Mouse (Mus musculus) G1E (cell line): Measurements from ENCODE around the gene Mchr1. TPM values are rescaled to one million over a fixed set of nuclear protein-coding genes. Genes with fewer than 3 reads are reported as not detected.

Experiments used
- ATAC-seq: 2 replicates; pipeline ENCODE4 v1.8.0; 2016; ENCODE audit warnings: mild to moderate bottlenecking; ENCODE audit not compliant: insufficient number of reproducible peaks, poor library complexity, low FRiP score, severe bottlenecking; ENCODE audit errors: extremely low read depth
- DNase-seq: peaks from one replicate; pipeline ENCODE4 v3.0.0; 2012; ENCODE audit warnings: low spot score
- H3K27me3 ChIP-seq: 2 replicates; pipeline ENCODE4 v1.6.1; 2012; ENCODE audit warnings: mild to moderate bottlenecking, low read length, inconsistent platforms; ENCODE audit not compliant: insufficient read depth
- H3K36me3 ChIP-seq: replicated peaks from 2 replicates; pipeline ENCODE3; 2012; ENCODE audit warnings: mild to moderate bottlenecking, inconsistent platforms
- H3K4me1 ChIP-seq: 2 replicates; pipeline ENCODE4 v1.6.1; 2012; ENCODE audit warnings: low read depth, low read length, inconsistent platforms, mixed read lengths; ENCODE audit not compliant: insufficient read depth
- H3K4me3 ChIP-seq: 2 replicates; pipeline ENCODE4 v1.5.1; 2012; ENCODE audit warnings: low read depth, mild to moderate bottlenecking, inconsistent platforms, low read length, moderate library complexity, mixed read lengths
- H3K9me3 ChIP-seq: replicated peaks from 2 replicates; pipeline ENCODE4 v1.6.1; 2012; ENCODE audit warnings: inconsistent platforms
- POLR2AphosphoS5 ChIP-seq: IDR thresholded peaks from 2 replicates; pipeline ENCODE4 v1.6.1; 2012; ENCODE audit warnings: low read depth, low read length, inconsistent platforms; ENCODE audit not compliant: insufficient replicate concordance
- TAL1 ChIP-seq: conservative IDR thresholded peaks from 2 replicates; pipeline ENCODE4 v1.6.1; 2012; ENCODE audit warnings: low read depth, low read length, inconsistent platforms, mixed read lengths
- polyA plus RNA-seq: library from polyadenylated mRNA; stranded (reverse); fragments of >175 nt; gene quantifications from 2 replicates; pipeline ENCODE4 v1.2.3, GENCODE M21; 2012
- total RNA-seq, 2 experiments: library from RNA; stranded (forward) in 1 of 2; stranded (reverse) in 1 of 2; fragments of 200-1000 nt in 1 of 2; fragments of >200 nt in 1 of 2; fragmentation: Nextera tagmentation in 1 of 2; gene quantifications; 2 replicates each; pipeline ENCODE4 v1.2.3; 2014 to 2017

The Mchr1 gene
- total and polyA plus RNA-seq, 3 experiments, result 0.22 TPM; not detected in 2

GRCm38 (mm10) chr15:81284121-81284734, 48.9 kb downstream of the Mchr1 start:
- Histone ChIP-seq H3K36me3 (no peaks in the 10 kb centered on the region), H3K9me3 (no peaks in the 10 kb centered on the region), H3K4me3 (no peak overlapping the region), H3K4me1 (no peaks in the 10 kb centered on the region), H3K27me3 (peaks cover 2% of the 10 kb centered on the region; the same call in 1 of the 2 replicates)
- DNase-seq (no peak), ATAC-seq (no peak)
- no peak for TF ChIP-seq TAL1
- no peak for TF ChIP-seq POLR2AphosphoS5

Other genes starting within 250 kb of the Mchr1 start
- gene Mrtfa, start 44.7 kb upstream of the Mchr1 start, total RNA-seq (2014; fragmentation: Nextera tagmentation), result 16.5 and 17.2 TPM in 2 replicates
- gene Mrtfa, start 44.7 kb upstream of the Mchr1 start, total RNA-seq (2017), result 1.5 and 2.3 TPM in 2 replicates
- gene Mrtfa, start 44.7 kb upstream of the Mchr1 start, polyA plus RNA-seq, result 18.3 and 18.5 TPM in 2 replicates
- gene Slc25a17, start 125.3 kb downstream of the Mchr1 start, total RNA-seq (2014; fragmentation: Nextera tagmentation), result 41.5 and 50.9 TPM in 2 replicates
- gene Slc25a17, start 125.3 kb downstream of the Mchr1 start, total RNA-seq (2017), result 58.2 and 64.8 TPM in 2 replicates
- 1.8 and 2.2 TPM in 2 replicates for gene Slc25a17, start 125.3 kb downstream of the Mchr1 start, polyA plus RNA-seq
- 222 and 278 TPM in 2 replicates for gene St13, start 164.6 kb downstream of the Mchr1 start, total RNA-seq (2014; fragmentation: Nextera tagmentation)
- 264 and 337 TPM in 2 replicates for gene St13, start 164.6 kb downstream of the Mchr1 start, total RNA-seq (2017)
- gene St13, start 164.6 kb downstream of the Mchr1 start, polyA plus RNA-seq, result 311 and 532 TPM in 2 replicates
- 18.3 and 28.3 TPM in 2 replicates for gene Xpnpep3, start 164.6 kb downstream of the Mchr1 start, total RNA-seq (2014; fragmentation: Nextera tagmentation)
- 18.8 and 22.9 TPM in 2 replicates for gene Xpnpep3, start 164.6 kb downstream of the Mchr1 start, total RNA-seq (2017)
- 0.61 and 0.90 TPM in 2 replicates for gene Xpnpep3, start 164.6 kb downstream of the Mchr1 start, polyA plus RNA-seq
- not detected in 2 replicates for gene Dnajb7, start 172.8 kb downstream of the Mchr1 start, total RNA-seq (2014; fragmentation: Nextera tagmentation)
- gene Dnajb7, start 172.8 kb downstream of the Mchr1 start, total RNA-seq (2017), result 0.49 TPM in 1 of 2 replicates, not detected in the other
- not detected in 2 replicates for gene Dnajb7, start 172.8 kb downstream of the Mchr1 start, polyA plus RNA-seq
- 63.2 and 73.1 TPM in 2 replicates for gene Rbx1, start 230.8 kb downstream of the Mchr1 start, total RNA-seq (2014; fragmentation: Nextera tagmentation)
- gene Rbx1, start 230.8 kb downstream of the Mchr1 start, total RNA-seq (2017), result 358 and 361 TPM in 2 replicates
- 23.6 and 76.8 TPM in 2 replicates for gene Rbx1, start 230.8 kb downstream of the Mchr1 start, polyA plus RNA-seq